11 mouse cellular contexts compared by ENCODE assay signal in the genomic region with DNA sequence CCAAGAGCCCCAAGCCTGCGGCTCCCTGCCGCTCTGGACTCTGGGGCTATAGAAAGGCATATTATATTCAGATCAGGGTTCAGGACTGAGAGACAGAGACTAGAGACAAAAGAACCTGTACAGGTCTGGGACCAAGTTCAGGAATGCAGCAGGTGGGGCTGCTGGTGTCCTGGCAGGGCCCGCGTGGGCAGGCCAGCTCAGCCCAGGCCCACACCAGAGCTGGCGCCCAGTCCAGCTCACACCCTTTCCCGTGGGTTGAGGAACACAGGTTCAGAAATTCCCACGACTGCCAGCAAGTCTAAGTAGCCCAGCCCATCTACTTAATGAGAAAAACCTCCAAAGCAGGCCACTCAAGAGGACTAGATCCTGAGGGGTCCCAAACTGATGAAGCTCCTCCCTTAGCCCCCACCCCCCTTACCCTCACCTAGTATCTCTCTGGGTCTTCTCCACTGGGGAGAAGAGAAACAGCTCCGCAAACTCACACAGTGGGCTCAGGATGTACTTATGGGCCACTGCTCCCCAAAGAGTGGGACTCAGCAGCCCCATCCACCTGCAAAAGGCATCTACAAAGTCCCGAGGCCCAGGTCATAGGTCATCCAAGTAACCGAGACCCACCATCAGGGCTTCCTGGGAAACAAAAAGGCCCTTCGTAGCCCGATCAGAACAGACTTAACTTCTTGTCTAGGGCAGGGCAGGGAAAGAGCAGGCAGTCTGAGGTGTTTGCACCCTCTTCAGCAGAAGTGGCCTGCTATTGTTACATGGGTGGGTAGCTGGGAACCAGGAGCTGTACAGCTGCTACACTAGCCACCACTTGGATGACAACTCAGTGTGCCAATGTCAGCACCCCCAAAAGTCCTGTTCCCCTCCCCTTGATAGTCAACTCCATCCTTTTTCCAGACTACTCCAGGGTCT. TPM values are rescaled to one million over a fixed set of nuclear protein-coding genes. Genes with fewer than 3 reads are reported as not detected.
DNase-seq lines count a peak whose midpoint lies in the region; ATAC-seq lines count a peak whose summit lies in the region.
"Had no signal": no experiment of that assay in that cellular context is flagged by ENCODE, and none has a peak within 500 bp of the region (broad histone marks: within the 10 kb centered on the region; RNA-seq: fewer than 3 reads in every experiment).

No protein-coding gene starts in this region.

- intact Hi-C loops in heart, postnatal 10 days (cut with DNase I) = no loop called here

- no peak for DNase-seq in heart, postnatal 10 days
- peak; percentile 41 for DNase-seq in brain, adult 2 months (ENCODE audit: low read depth, low spot score)
- no peak for DNase-seq in forebrain, embryonic 10.5 days (ENCODE audit: extremely low spot score, low spot score)
- DNase-seq in urinary bladder, adult 18-20 months (ENCODE audit: low spot score in 2 of 2) = no peak
- no peak for DNase-seq in kidney, adult 11 months
- DNase-seq: kidney, adult 9 months had no signal

- no peaks in the 10 kb centered on the region for H3K9me3 ChIP-seq in heart, embryonic 11.5 days (replicated peaks; ENCODE audit: control insufficient read depth, low read length)
- H3K9me3 ChIP-seq in forebrain, embryonic 10.5 days = no peaks in the 10 kb centered on the region
- no peaks in the 10 kb centered on the region for H3K9me3 ChIP-seq in midbrain, embryonic 12.5 days
- no peaks in the 10 kb centered on the region for H3K9me3 ChIP-seq in liver, embryonic 12.5 days (replicated peaks)
- H3K9me3 ChIP-seq: limb, embryonic 15.5 days had no signal

- ATAC-seq in heart, embryonic 11.5 days (replicated peaks; ENCODE audit: insufficient number of reproducible peaks, low FRiP score, low TSS enrichment) = no peak
- no peak for ATAC-seq in midbrain, embryonic 12.5 days (ENCODE audit: low FRiP score, low read depth)
- no peak for ATAC-seq in liver, embryonic 12.5 days

- H3K4me1 ChIP-seq in heart, embryonic 11.5 days (ENCODE audit: control insufficient read depth, insufficient read depth, low read length) = peaks cover 76% of the 10 kb centered on the region
- H3K4me1 ChIP-seq in forebrain, embryonic 10.5 days = peaks cover 86% of the 10 kb centered on the region
- H3K4me1 ChIP-seq in midbrain, embryonic 12.5 days = peaks cover 61% of the 10 kb centered on the region
- H3K4me1 ChIP-seq in liver, embryonic 12.5 days = peaks cover 72% of the 10 kb centered on the region

- H3K9ac ChIP-seq in heart, embryonic 11.5 days (ENCODE audit: low read depth, low read length) = no peak overlapping the region
- peak overlapping the region; percentile 91 for H3K9ac ChIP-seq in midbrain, embryonic 12.5 days (replicated peaks)
- no peak overlapping the region for H3K9ac ChIP-seq in liver, embryonic 12.5 days
- H3K9ac ChIP-seq: limb, embryonic 15.5 days had no signal

- WGBS in heart, embryonic 11.5 days (ENCODE audit: insufficient replicate concordance) = 67% methylated on average over 12 of the region's 12 CpGs
- WGBS in forebrain, embryonic 10.5 days = 60% methylated on average over 12 of the region's 12 CpGs
- WGBS in midbrain, embryonic 12.5 days = 52% methylated on average over 12 of the region's 12 CpGs
- 71% methylated on average over 12 of the region's 12 CpGs for WGBS in liver, embryonic 12.5 days (ENCODE audit: insufficient replicate concordance)

- H3K4me2 ChIP-seq in heart, embryonic 11.5 days = peak overlapping the region; percentile 93; the same call in 1 of the 2 replicates
- H3K4me2 ChIP-seq in midbrain, embryonic 12.5 days (replicated peaks) = peak overlapping the region; percentile 80
- no peak overlapping the region for H3K4me2 ChIP-seq in liver, embryonic 12.5 days

- H3K4me3 ChIP-seq in heart, embryonic 11.5 days (ENCODE audit: low read depth, low read length) = no peak overlapping the region
- peak overlapping the region; percentile 90; the same call in 1 of the 2 replicates for H3K4me3 ChIP-seq in forebrain, embryonic 10.5 days
- H3K4me3 ChIP-seq in midbrain, embryonic 12.5 days = peak overlapping the region; percentile 95
- H3K4me3 ChIP-seq in liver, embryonic 12.5 days = no peak overlapping the region

- no peak overlapping the region for H3K27ac ChIP-seq in heart, embryonic 11.5 days (ENCODE audit: low read depth, low read length)
- no peak overlapping the region for H3K27ac ChIP-seq in forebrain, embryonic 10.5 days
- peak overlapping the region; percentile 95; the same call in 1 of the 2 replicates for H3K27ac ChIP-seq in midbrain, embryonic 12.5 days (replicated peaks)
- no peak overlapping the region for H3K27ac ChIP-seq in liver, embryonic 12.5 days

- no peaks in the 10 kb centered on the region for H3K27me3 ChIP-seq in heart, embryonic 11.5 days (ENCODE audit: control insufficient read depth, insufficient read depth, low read length)
- H3K27me3 ChIP-seq in forebrain, embryonic 10.5 days (ENCODE audit: poor library complexity, severe bottlenecking) = peaks cover 60% of the 10 kb centered on the region
- H3K27me3 ChIP-seq in midbrain, embryonic 12.5 days = no peaks in the 10 kb centered on the region
- H3K27me3 ChIP-seq in liver, embryonic 12.5 days (replicated peaks) = peaks cover 64% of the 10 kb centered on the region
- H3K27me3 ChIP-seq: limb, embryonic 15.5 days had no signal

- H3K36me3 ChIP-seq in heart, embryonic 11.5 days (ENCODE audit: control insufficient read depth, insufficient read depth, low read length) = no peaks in the 10 kb centered on the region
- H3K36me3 ChIP-seq in forebrain, embryonic 10.5 days (replicated peaks) = peaks cover 6% of the 10 kb centered on the region
- H3K36me3 ChIP-seq in midbrain, embryonic 12.5 days = peaks cover 18% of the 10 kb centered on the region; the same call in 1 of the 2 replicates
- no peaks in the 10 kb centered on the region for H3K36me3 ChIP-seq in liver, embryonic 12.5 days

RNA-seq across cellular contexts. Expression of a gene that starts 3.6 kb away (rescaled TPM):
- polyA plus RNA-seq in heart, embryonic 11.5 days (2014; fragmentation: Nextera tagmentation; extraction: Ambion mirVana) = 42.8 and 45.3 TPM in 2 replicates
- 100 to 1,000 TPM; 106 to 139 TPM for total RNA-seq in heart, postnatal 10 days (2021)
- 39.8 and 44.6 TPM in 2 replicates for polyA plus RNA-seq in forebrain, embryonic 10.5 days (2016; fragmentation: Nextera tagmentation; extraction: Ambion mirVana)
- 98.4 and 106 TPM in 2 replicates for polyA plus RNA-seq in midbrain, embryonic 12.5 days (2016; fragmentation: Nextera tagmentation; extraction: Ambion mirVana)
- 21.7 and 23.1 TPM in 2 replicates for polyA plus RNA-seq in liver, embryonic 12.5 days (2016; fragmentation: Nextera tagmentation; extraction: Ambion mirVana)

RNA-seq across cellular contexts. Expression of a gene that starts 22.4 kb away (rescaled TPM):
- polyA plus RNA-seq in heart, embryonic 11.5 days (2014; fragmentation: Nextera tagmentation; extraction: Ambion mirVana) = 12.7 and 13.2 TPM in 2 replicates
- 1 to 10 TPM; 1.7 to 1.8 TPM for total RNA-seq in heart, postnatal 10 days (2021)
- 27.3 TPM in 2 replicates for polyA plus RNA-seq in forebrain, embryonic 10.5 days (2016; fragmentation: Nextera tagmentation; extraction: Ambion mirVana)
- polyA plus RNA-seq in midbrain, embryonic 12.5 days (2016; fragmentation: Nextera tagmentation; extraction: Ambion mirVana) = 11.8 and 15.2 TPM in 2 replicates
- polyA plus RNA-seq in liver, embryonic 12.5 days (2016; fragmentation: Nextera tagmentation; extraction: Ambion mirVana) = 19.5 and 19.7 TPM in 2 replicates

RNA-seq across cellular contexts. Expression of a gene that starts 36.9 kb away (rescaled TPM):
- 27.9 and 28.7 TPM in 2 replicates for polyA plus RNA-seq in heart, embryonic 11.5 days (2014; fragmentation: Nextera tagmentation; extraction: Ambion mirVana)
- 10 to 100 TPM; 37.9 to 38.1 TPM for total RNA-seq in heart, postnatal 10 days (2021)
- polyA plus RNA-seq in forebrain, embryonic 10.5 days (2016; fragmentation: Nextera tagmentation; extraction: Ambion mirVana) = 38.0 and 39.5 TPM in 2 replicates
- polyA plus RNA-seq in midbrain, embryonic 12.5 days (2016; fragmentation: Nextera tagmentation; extraction: Ambion mirVana) = 27.6 and 29.7 TPM in 2 replicates
- polyA plus RNA-seq in liver, embryonic 12.5 days (2016; fragmentation: Nextera tagmentation; extraction: Ambion mirVana) = 18.0 and 19.7 TPM in 2 replicates

RNA-seq across cellular contexts. Expression of a gene that starts 41.2 kb away (rescaled TPM):
- 61.3 and 64.3 TPM in 2 replicates for polyA plus RNA-seq in heart, embryonic 11.5 days (2014; fragmentation: Nextera tagmentation; extraction: Ambion mirVana)
- 10 to 100 TPM; 58.5 to 61.4 TPM for total RNA-seq in heart, postnatal 10 days (2021)
- 137 and 141 TPM in 2 replicates for polyA plus RNA-seq in forebrain, embryonic 10.5 days (2016; fragmentation: Nextera tagmentation; extraction: Ambion mirVana)
- polyA plus RNA-seq in midbrain, embryonic 12.5 days (2016; fragmentation: Nextera tagmentation; extraction: Ambion mirVana) = 112 and 119 TPM in 2 replicates
- 84.3 and 85.8 TPM in 2 replicates for polyA plus RNA-seq in liver, embryonic 12.5 days (2016; fragmentation: Nextera tagmentation; extraction: Ambion mirVana)

RNA-seq across cellular contexts. Expression of a gene that starts 42.2 kb away (rescaled TPM):
- 0.23 TPM in 1 of 2 replicates, not detected in the other for polyA plus RNA-seq in heart, embryonic 11.5 days (2014; fragmentation: Nextera tagmentation; extraction: Ambion mirVana)
- under 1 TPM; 0.52 to 0.69 TPM for total RNA-seq in heart, postnatal 10 days (2021)
- polyA plus RNA-seq in forebrain, embryonic 10.5 days (2016; fragmentation: Nextera tagmentation; extraction: Ambion mirVana) = 0.05 and 0.06 TPM in 2 replicates
- not detected in 2 replicates for polyA plus RNA-seq in midbrain, embryonic 12.5 days (2016; fragmentation: Nextera tagmentation; extraction: Ambion mirVana)
- 0.05 TPM in 1 of 2 replicates, not detected in the other for polyA plus RNA-seq in liver, embryonic 12.5 days (2016; fragmentation: Nextera tagmentation; extraction: Ambion mirVana)
- total RNA-seq: CH12.LX had no signal

Comparison
In these comparisons a context has a peak if more than half of its experiments do, and no peak if none do; other contexts are left out.
1. H3K4me3 ChIP-seq: peak in forebrain, embryonic 10.5 days (single experiment) and midbrain, embryonic 12.5 days (single experiment); none in heart, embryonic 11.5 days (single experiment) and liver, embryonic 12.5 days (single experiment).